Mouse (Mus musculus): ENCODE measurements around the gene Sf3a3.

DNA sequence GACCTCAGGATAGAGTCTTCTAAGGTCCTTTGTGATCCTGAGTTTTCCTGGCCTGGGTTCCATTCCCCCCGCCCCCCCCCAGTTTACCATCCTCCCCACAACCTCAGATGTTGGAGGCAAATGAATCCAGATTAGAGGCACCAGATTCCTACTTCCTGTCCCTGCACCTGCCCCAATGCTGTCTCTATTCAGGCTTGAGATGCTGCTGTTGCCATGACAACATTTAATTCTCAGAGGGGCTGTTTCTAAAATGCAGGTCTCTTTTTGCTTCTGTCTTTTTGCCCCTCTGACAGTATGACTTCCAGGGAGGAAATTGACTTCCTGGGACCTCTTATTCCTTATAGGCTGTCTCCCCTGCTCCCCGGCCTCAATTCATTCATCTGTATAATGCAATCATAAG lies 22.4 kb downstream of the Sf3a3 start:
- TF ChIP-seq ZC3H11A (IDR thresholded peaks at IDR 0.05; ENCODE audit: borderline replicate concordance, low read depth, low read length): no peak
- TF ChIP-seq HCFC1 (IDR thresholded peaks at IDR 0.05; ENCODE audit: borderline replicate concordance, insufficient read depth, low read length): no peak

Data from ES-E14 (cell line).